Mouse (Mus musculus) forebrain, embryonic 11.5 days (tissue): ENCODE measurements around the gene Myo16. TPM values are rescaled to one million over a fixed set of nuclear protein-coding genes. Genes with fewer than 3 reads are reported as not detected.

Experiments used
- ATAC-seq: fragments of 200-750 bp; cut with Nextera tagmentation; replicated peaks from 2 replicates; pipeline ENCODE4 v1.8.0; 2017; ENCODE audit warnings: moderate TSS enrichment; ENCODE audit not compliant: low FRiP score
- DNase-seq: peaks from one replicate; pipeline ENCODE4 v3.0.0-alpha.2; 2017; ENCODE audit warnings: low spot score
- H3K27ac ChIP-seq: fragments of 300-500 bp; sonication (generic); 2 replicates; pipeline ENCODE4 v1.5.1; 2014; ENCODE audit warnings: low read depth, low read length
- H3K27me3 ChIP-seq: fragments of 300-500 bp; sonication (generic); 2 replicates; pipeline ENCODE4 v1.6.1; 2014; ENCODE audit warnings: mild to moderate bottlenecking, low read length, mixed read lengths; ENCODE audit not compliant: control insufficient read depth, insufficient read depth
- H3K36me3 ChIP-seq: fragments of 300-500 bp; sonication (generic); 2 replicates; pipeline ENCODE4 v1.6.1; 2014; ENCODE audit warnings: mild to moderate bottlenecking, low read length, moderate library complexity, mixed read lengths; ENCODE audit not compliant: control insufficient read depth, insufficient read depth
- H3K4me1 ChIP-seq: fragments of 300-500 bp; sonication (generic); replicated peaks from 2 replicates; pipeline ENCODE4 v1.6.1; 2014; ENCODE audit warnings: low read length, mixed read lengths; ENCODE audit not compliant: control insufficient read depth, insufficient read depth
- H3K4me2 ChIP-seq: fragments of 300-500 bp; sonication (generic); 2 replicates; pipeline ENCODE4 v1.6.1; 2014; ENCODE audit warnings: low read depth, mild to moderate bottlenecking, low read length, moderate library complexity, mixed read lengths; ENCODE audit not compliant: severe bottlenecking
- H3K4me3 ChIP-seq: fragments of 300-500 bp; sonication (generic); 2 replicates; pipeline ENCODE4 v1.5.1; 2014; ENCODE audit warnings: low read depth, low read length
- H3K9ac ChIP-seq: fragments of 300-500 bp; sonication (generic); 2 replicates; pipeline ENCODE4 v1.6.1; 2014; ENCODE audit warnings: low read length
- H3K9me3 ChIP-seq: fragments of 300-500 bp; sonication (generic); 2 replicates; pipeline ENCODE4 v1.6.1; 2016; ENCODE audit warnings: low read length, mixed read lengths; ENCODE audit not compliant: control insufficient read depth
- WGBS: fragments of 180-500 bp; shearing (Covaris S2); extraction: QIAGEN DNeasy Blood & Tissue Kit; methylation state at CpG from one replicate; pipeline ENCODE4 v1.1.7; 2014; 5-methylcytosine and 5-hydroxymethylcytosine counted together
- polyA plus RNA-seq: library from polyadenylated mRNA; unstranded; fragments of >200 nt; fragmentation: Nextera tagmentation; extraction: Ambion mirVana; gene quantifications from 2 replicates; pipeline ENCODE4 v1.2.1, GENCODE M21; 2014

The Myo16 gene
- polyA plus RNA-seq, 1 experiment from 2014 or later, result 1.6 TPM

DNA sequence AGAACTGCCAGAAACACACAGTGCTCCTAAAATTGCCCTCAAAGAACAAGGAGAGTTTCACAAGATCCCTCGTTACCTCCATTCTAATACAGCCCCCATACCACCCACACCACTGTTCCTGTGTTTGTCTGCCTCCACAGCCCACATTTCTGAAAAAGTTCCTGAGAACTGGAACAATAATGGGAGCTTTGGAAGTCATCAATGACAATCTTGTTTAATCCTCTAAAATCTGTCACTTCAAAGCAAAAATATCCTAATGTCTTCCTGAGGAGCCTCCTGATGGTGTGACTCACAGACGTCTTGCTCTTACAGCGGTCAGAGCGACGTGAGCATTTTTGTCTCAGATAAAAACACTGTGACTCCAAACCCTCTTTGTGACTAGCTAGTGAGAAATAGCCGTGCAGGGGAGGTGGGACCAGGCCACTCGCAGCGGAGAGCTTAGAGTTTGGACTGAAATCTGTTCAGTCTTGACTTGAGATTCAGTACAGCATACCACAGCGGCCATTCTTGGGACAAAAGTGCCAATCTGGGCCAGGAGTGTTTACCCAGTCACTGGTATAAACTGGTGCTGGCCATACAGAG is 394.4 kb downstream of the Myo16 start:
- Histone ChIP-seq H3K4me3 (no peak overlapping the region), H3K36me3 (no peaks in the 10 kb centered on the region), H3K9me3 (no peaks in the 10 kb centered on the region), H3K4me1 (no peaks in the 10 kb centered on the region), H3K4me2 (no peak overlapping the region), H3K9ac (no peak overlapping the region), H3K27ac (no peak overlapping the region), H3K27me3 (no peaks in the 10 kb centered on the region)
- ATAC-seq (no peak), DNase-seq (no peak)
- WGBS, result 63% methylated on average over 9 of the region's 9 CpGs

DNA sequence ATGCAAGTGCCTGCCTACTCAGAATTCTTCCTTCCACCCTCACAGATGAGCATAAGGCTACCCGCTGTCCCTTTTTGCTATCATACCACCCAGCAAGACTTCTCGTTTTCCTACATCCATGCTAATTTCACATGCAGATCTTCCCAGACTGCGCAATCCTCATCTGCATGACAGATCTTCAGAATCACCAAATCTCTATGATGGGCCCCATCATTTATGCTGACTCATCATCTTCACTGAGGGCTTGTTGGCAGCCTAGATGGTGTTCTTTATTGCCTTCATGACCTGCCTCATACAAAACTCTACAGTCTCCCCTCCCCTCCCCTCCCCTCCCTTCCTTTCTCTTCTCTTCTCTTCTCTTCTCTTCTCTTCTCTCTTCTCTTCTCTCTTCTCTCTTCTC is 395.7 kb downstream of the Myo16 start:
- no peak overlapping the region for H3K4me2 ChIP-seq
- H3K27me3 ChIP-seq, result no peaks in the 10 kb centered on the region
- H3K4me1 ChIP-seq, result no peaks in the 10 kb centered on the region
- no peak for ATAC-seq
- no peaks in the 10 kb centered on the region for H3K36me3 ChIP-seq
- no peak overlapping the region for H3K9ac ChIP-seq
- H3K9me3 ChIP-seq, result no peaks in the 10 kb centered on the region
- WGBS, result 93% methylated on average over 3 of the region's 3 CpGs
- H3K27ac ChIP-seq, result no peak overlapping the region
- no peak overlapping the region for H3K4me3 ChIP-seq
- DNase-seq, result no peak

DNA sequence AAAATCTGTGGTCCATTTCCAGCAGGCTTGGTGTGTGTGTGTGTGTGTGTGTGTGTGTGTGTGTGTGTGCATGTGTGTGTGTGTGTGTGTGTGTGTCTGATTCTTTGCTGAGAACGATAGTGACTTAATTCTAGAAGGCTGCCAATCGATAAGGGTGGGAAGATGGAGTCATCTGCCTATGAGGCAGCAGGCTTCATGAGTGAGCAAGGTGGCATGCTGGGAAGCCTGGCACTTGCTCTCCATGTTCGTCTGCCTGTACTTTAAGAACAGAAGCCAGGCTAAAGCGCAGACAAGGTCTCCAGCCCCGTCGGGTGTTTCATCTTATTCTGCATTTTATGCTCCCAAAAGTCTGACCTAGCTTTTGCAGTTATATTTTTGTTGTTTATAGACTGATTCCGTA is 404.2 kb downstream of the Myo16 start:
- Histone ChIP-seq H3K4me3 (no peak overlapping the region), H3K4me2 (no peak overlapping the region), H3K9me3 (no peaks in the 10 kb centered on the region), H3K4me1 (peaks cover 3% of the 10 kb centered on the region; the same call in 1 of the 2 replicates), H3K27me3 (no peaks in the 10 kb centered on the region), H3K27ac (no peak overlapping the region), H3K9ac (no peak overlapping the region), H3K36me3 (no peaks in the 10 kb centered on the region)
- WGBS, result 68% methylated on average over 7 of the region's 7 CpGs
- DNase-seq (no peak), ATAC-seq (no peak)

DNA sequence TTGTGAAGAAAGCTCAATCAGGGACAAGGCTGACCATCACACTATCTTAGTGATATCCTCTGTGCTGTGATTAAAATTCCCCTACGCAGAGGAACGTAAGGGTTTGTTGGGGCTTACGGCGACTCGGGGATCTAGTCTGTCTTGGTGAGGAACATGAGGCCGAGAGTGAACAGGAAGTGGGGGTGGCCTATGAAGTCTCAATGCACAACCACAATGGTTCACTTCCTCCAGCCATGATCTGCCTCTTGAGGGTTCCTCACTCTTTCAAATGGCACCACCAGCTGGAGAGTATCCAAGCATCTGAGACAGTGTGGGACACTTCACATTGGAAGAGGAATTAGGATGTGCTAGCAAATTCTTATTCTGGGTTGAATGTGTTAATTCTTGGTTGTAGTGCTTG is 405.8 kb downstream of the Myo16 start:
- H3K4me3 ChIP-seq, result no peak overlapping the region
- 88% methylated on average over 6 of the region's 6 CpGs for WGBS
- H3K27ac ChIP-seq, result no peak overlapping the region
- DNase-seq (no peak), ATAC-seq (no peak)
- H3K4me2 ChIP-seq, result no peak overlapping the region
- no peaks in the 10 kb centered on the region for H3K27me3 ChIP-seq
- H3K9ac ChIP-seq, result no peak overlapping the region
- H3K36me3 ChIP-seq, result no peaks in the 10 kb centered on the region
- H3K4me1 ChIP-seq, result peaks cover 3% of the 10 kb centered on the region; the same call in 1 of the 2 replicates
- no peaks in the 10 kb centered on the region for H3K9me3 ChIP-seq

DNA sequence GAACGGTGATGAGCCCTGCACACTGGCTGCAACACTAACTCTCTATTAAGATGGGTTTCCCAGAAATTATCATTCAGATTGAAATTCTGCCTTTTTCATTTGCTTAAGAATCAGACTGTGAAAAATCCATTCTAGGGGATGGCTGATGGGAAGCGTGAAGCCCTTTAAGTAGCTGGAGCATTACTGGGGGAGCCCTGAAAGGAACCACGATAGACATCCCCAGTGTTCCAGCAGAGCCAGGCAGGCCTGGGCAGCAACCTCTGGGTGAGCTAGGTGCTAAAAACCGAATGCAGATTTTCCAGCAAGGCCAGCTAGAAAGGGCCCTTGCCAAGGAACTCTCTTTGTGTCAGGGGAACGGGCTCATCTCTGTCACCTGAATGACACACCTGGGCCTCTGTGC is 407.9 kb downstream of the Myo16 start:
- no peak overlapping the region for H3K4me3 ChIP-seq
- WGBS, result 84% methylated on average over 5 of the region's 5 CpGs
- H3K9ac ChIP-seq, result no peak overlapping the region
- DNase-seq (no peak), ATAC-seq (no peak)
- H3K36me3 ChIP-seq, result no peaks in the 10 kb centered on the region
- no peak overlapping the region for H3K4me2 ChIP-seq
- peaks cover 3% of the 10 kb centered on the region; the same call in 1 of the 2 replicates for H3K4me1 ChIP-seq
- no peak overlapping the region for H3K27ac ChIP-seq
- no peaks in the 10 kb centered on the region for H3K9me3 ChIP-seq
- H3K27me3 ChIP-seq, result no peaks in the 10 kb centered on the region

DNA sequence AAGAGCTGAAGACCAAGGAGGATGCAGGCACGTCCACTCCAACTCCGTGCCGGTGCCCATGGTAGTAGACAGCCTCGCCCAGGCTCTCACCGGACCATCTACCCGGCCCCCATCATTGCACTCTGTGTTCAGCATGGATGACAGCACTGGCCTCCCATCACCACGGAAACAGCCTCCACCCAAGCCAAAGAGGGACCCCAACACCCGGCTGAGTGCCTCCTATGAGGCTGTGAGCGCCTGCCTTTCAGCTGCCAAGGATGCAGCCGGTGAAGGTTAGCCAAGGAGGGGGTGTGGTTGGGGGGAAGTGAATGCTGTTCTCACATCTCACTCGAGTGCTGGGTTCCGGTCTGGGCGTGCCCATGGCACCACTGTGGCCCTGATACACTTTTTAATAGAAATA is 408.3 kb downstream of the Myo16 start:
- Histone ChIP-seq H3K9me3 (no peaks in the 10 kb centered on the region), H3K4me1 (peaks cover 3% of the 10 kb centered on the region; the same call in 1 of the 2 replicates), H3K9ac (no peak overlapping the region), H3K27me3 (no peaks in the 10 kb centered on the region), H3K4me3 (no peak overlapping the region), H3K36me3 (no peaks in the 10 kb centered on the region), H3K4me2 (no peak overlapping the region), H3K27ac (no peak overlapping the region)
- WGBS, result 84% methylated on average over 13 of the region's 13 CpGs
- DNase-seq (no peak), ATAC-seq (no peak)

DNA sequence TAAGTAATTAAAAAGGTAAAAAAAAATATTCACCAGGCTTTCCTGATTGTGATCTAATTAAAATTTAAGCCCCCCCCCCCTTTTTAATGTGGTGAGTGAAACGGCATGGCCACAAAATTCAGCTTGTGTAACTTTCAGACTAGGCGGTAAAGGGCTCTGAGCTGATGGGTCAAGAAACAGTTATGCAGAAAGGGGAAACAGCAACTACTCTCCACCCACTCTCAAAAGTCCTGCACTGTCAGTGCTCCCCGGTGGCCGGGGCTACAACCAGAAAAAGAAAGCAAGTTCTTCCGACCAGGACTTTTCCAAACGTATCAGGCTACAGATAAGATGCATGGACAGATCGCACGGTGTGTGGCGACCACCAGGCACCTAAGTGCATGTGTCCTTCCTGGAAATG is 408.9 kb downstream of the Myo16 start:
- DNase-seq, result no peak
- Histone ChIP-seq H3K9ac (no peak overlapping the region), H3K4me2 (no peak overlapping the region), H3K9me3 (no peaks in the 10 kb centered on the region), H3K4me1 (peaks cover 3% of the 10 kb centered on the region; the same call in 1 of the 2 replicates), H3K27me3 (no peaks in the 10 kb centered on the region), H3K36me3 (no peaks in the 10 kb centered on the region), H3K27ac (no peak overlapping the region), H3K4me3 (no peak overlapping the region)
- 92% methylated on average over 9 of the region's 9 CpGs for WGBS
- ATAC-seq, result no peak

DNA sequence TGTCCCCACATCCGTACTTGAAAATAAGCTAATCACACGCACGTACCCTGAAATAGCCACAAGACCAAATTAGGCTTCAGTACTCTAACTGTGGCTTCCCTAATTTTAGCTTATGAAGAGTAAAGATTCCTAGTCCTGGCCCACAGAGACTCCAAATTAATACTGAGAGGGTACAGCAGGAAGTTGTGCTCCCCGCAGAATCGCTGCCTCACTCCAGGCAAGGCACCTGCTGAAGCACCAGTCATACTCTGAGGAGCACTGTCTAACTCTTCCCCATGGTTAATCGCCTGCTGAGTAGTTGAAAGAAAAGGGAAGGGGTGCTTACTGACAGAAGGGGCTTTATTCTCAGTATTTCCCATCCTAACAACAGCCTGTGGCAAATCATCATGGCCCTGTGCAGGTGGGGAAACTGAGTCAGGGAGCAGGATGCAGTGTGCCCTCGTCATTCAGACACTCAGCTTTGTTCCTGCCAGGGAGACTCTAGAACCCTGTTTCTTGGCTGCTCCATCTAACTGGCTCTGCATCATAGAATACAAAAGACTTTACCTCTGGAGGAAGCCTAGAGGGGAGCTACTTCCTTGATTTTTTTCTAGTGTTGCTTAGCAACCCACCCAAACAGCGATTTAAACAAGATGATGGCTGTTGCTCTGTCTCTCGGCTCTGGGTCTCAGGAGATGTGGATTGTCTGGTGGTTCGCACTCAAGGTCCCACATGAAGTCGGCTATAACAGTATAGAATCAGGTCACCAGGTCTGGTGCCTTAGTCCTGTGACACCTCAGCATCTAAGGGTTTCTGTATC is 411.7 kb downstream of the Myo16 start:
- ATAC-seq (no peak), DNase-seq (no peak)
- H3K36me3 ChIP-seq, result no peaks in the 10 kb centered on the region
- 76% methylated on average over 11 of the region's 11 CpGs for WGBS
- H3K9me3 ChIP-seq, result no peaks in the 10 kb centered on the region
- no peaks in the 10 kb centered on the region for H3K4me1 ChIP-seq
- no peak overlapping the region for H3K4me3 ChIP-seq
- H3K4me2 ChIP-seq, result no peak overlapping the region
- no peak overlapping the region for H3K9ac ChIP-seq
- no peak overlapping the region for H3K27ac ChIP-seq
- no peaks in the 10 kb centered on the region for H3K27me3 ChIP-seq

DNA sequence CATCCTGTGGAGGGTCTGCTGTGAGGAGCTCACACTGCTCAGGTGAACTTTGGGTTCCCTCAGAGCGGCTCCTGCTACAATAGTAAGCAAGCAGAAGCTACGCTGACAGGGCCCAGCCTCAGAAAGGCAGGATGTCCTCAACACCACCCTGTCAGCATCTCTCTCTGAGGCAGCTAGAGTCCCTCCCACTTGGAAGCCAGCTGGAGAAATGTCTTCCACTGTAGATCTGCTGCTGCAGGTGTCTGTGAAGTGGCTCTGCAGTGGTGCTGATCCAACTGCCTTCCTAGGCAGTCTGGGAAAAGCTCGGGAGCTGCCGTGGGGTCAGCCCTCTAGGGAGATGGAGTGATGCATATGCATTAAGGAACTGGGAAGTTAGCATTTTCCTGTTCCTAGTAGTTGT is 414.7 kb downstream of the Myo16 start:
- Histone ChIP-seq H3K4me2 (no peak overlapping the region), H3K4me3 (no peak overlapping the region), H3K36me3 (no peaks in the 10 kb centered on the region), H3K27me3 (no peaks in the 10 kb centered on the region), H3K4me1 (0 out of 2 replicates have a peak, but pooled peaks cover 2% of the 10 kb centered on the region), H3K27ac (no peak overlapping the region), H3K9ac (no peak overlapping the region), H3K9me3 (no peaks in the 10 kb centered on the region)
- WGBS, result 90% methylated on average over 4 of the region's 4 CpGs
- DNase-seq (no peak), ATAC-seq (no peak)
